Mouse (Mus musculus) liver, adult 2 months (tissue): ENCODE data around the gene 1700001P01Rik. TPM values are rescaled to one million over a fixed set of nuclear protein-coding genes. Genes with fewer than 3 reads are reported as not detected.
"Not testable (repeated sequence)": the region's sequence is repeated elsewhere in the genome, so short reads cannot be mapped to it uniquely, and the experiment has no call there.

Source experiments
- DNase-seq: peaks from one replicate; pipeline ENCODE4 v3.0.0-alpha.2; 2011; ENCODE audit warnings: low read depth, low spot score; ENCODE audit errors: extremely low read depth
- H3K27ac ChIP-seq: fragments of 200-500 bp; replicated peaks from 2 replicates; pipeline ENCODE4 v1.5.1; 2012; ENCODE audit warnings: low read depth, mild to moderate bottlenecking, control low read depth, inconsistent platforms, low read length; ENCODE audit not compliant: insufficient read depth
- H3K27me3 ChIP-seq: fragments of 200-500 bp; 2 replicates; pipeline ENCODE4 v1.6.1; 2012; ENCODE audit warnings: mild to moderate bottlenecking, moderate library complexity, low read length, inconsistent platforms; ENCODE audit not compliant: control insufficient read depth, insufficient read depth
- H3K36me3 ChIP-seq: fragments of 200-500 bp; 2 replicates; pipeline ENCODE4 v1.6.1; 2012; ENCODE audit warnings: low read length, inconsistent platforms; ENCODE audit not compliant: control insufficient read depth, insufficient read depth
- H3K4me1 ChIP-seq: fragments of 200-500 bp; 2 replicates; pipeline ENCODE4 v1.6.1; 2011; ENCODE audit warnings: low read length; ENCODE audit not compliant: control insufficient read depth, insufficient read depth
- H3K4me3 ChIP-seq: fragments of 200-500 bp; 2 replicates; pipeline ENCODE4 v1.5.1; 2011; ENCODE audit warnings: low read depth, mild to moderate bottlenecking, control low read depth, low read length, moderate library complexity; ENCODE audit not compliant: insufficient read depth
- H3K79me2 ChIP-seq: fragments of 200-500 bp; 2 replicates; pipeline ENCODE4 v1.6.1; 2012; ENCODE audit warnings: inconsistent platforms, mild to moderate bottlenecking, low read length, moderate library complexity; ENCODE audit not compliant: control insufficient read depth, insufficient read depth
- H3K9ac ChIP-seq: fragments of 200-500 bp; 2 replicates; pipeline ENCODE4 v1.6.1; 2012; ENCODE audit warnings: low read depth, mild to moderate bottlenecking, control low read depth, inconsistent platforms, low read length
- CTCF ChIP-seq: fragments of 200-500 bp; IDR thresholded peaks from 2 replicates; pipeline ENCODE4 v1.5.1; 2011; ENCODE audit warnings: low read depth, low read length, control low read depth
- POLR2A ChIP-seq: fragments of 200-500 bp; IDR thresholded peaks from 2 replicates; pipeline ENCODE4 v1.6.1; 2011; ENCODE audit warnings: low read length, control low read depth; ENCODE audit not compliant: insufficient read depth; ENCODE audit errors: extremely low read depth
- WGBS: fragments of 180-500 bp; shearing (Covaris S2); methylation state at CpG from one replicate; pipeline ENCODE4 v1.1.7; 2018; 5-methylcytosine and 5-hydroxymethylcytosine counted together
- polyA plus RNA-seq: library from polyadenylated mRNA; depleted of rRNA; stranded (reverse); fragments of >200 nt; gene quantifications from 2 replicates; pipeline ENCODE4 v1.2.3, GENCODE M21; 2012; rRNA removed
- total RNA-seq: library from RNA; depleted of rRNA; stranded (reverse); fragments of >200 nt; gene quantifications from 2 replicates; pipeline ENCODE4 v1.2.3, GENCODE M21; 2014; rRNA removed

The 1700001P01Rik gene
- total and polyA plus RNA-seq, 2 experiments = not detected

DNA sequence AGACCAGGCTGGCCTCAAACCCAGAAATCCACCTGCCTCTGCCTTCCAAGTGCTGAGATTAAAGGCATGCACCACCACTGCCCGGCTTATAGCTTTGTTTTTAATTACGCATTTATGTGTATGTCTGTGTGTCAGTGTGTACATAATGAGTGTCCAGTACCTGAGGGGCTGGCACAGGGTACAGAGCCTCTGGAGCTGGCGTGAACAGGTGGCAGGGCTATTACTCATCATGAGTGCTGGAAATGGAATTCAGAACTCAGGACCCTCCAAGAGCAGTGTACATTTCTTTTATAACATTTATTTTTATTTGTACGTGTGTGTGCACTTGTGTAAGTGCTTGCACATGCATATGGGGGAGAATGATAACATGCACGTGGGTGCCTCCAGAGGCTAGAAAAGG, 39.1 kb downstream of the 1700001P01Rik start:
- H3K27ac ChIP-seq = no peak overlapping the region
- no peak for DNase-seq
- peaks cover 18% of the 10 kb centered on the region; the same call in 1 of the 2 replicates for H3K79me2 ChIP-seq
- no peak overlapping the region for H3K9ac ChIP-seq
- WGBS = 93% methylated on average over 5 of the region's 5 CpGs
- peaks cover 3% of the 10 kb centered on the region; the same call in 1 of the 2 replicates for H3K36me3 ChIP-seq
- H3K4me1 ChIP-seq = peaks cover 11% of the 10 kb centered on the region
- TF ChIP-seq CTCF (no peak), POLR2A (no peak)
- H3K27me3 ChIP-seq = no peaks in the 10 kb centered on the region
- no peak overlapping the region for H3K4me3 ChIP-seq

DNA sequence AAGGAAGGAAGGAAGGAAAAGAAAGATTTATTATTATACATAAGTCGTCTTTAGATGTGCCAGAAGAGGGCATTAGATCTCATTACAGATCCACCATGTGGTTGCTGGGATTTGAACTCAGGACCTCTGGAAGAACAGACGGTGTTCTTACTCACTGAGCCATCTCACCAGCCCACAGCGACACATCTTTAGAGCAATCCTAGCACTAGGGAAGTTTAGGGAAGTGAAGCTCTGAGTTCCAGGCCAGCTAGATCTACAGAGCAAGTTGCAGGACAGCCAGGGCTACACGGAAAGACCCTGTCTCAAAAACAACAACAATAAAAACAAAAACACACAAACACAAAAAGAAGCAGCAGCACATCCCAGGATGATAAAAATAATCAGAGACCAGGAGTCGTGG, 40.9 kb downstream of the 1700001P01Rik start:
- DNase-seq, H3K9ac ChIP-seq, H3K79me2 ChIP-seq, H3K27ac ChIP-seq, H3K4me1 ChIP-seq, H3K4me3 ChIP-seq, H3K27me3 ChIP-seq: not testable (repeated sequence)
- WGBS = 81% methylated on average over 5 of the region's 5 CpGs
- peaks cover 12% of the 10 kb centered on the region for H3K36me3 ChIP-seq

DNA sequence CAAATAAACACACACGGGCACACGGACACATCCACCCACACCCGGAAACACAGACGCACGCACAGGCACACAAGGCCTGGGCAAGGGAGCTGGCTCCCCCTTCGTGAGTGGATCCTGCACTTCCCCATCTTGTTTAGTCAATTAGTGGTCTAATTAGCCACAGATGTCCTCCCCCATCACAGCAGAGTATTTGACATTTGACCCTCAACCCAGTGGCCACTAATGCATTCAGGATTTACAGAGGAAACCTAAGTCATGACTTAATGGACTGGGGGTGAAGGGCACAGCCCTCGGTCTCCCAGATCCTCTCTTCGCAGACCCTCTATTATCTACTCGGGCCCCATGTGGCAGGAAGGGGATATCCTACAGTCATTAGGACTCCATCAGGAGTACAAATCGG, 42.0 kb downstream of the 1700001P01Rik start:
- 58% methylated on average over 10 of the region's 10 CpGs for WGBS
- H3K27ac ChIP-seq = no peak overlapping the region

DNA sequence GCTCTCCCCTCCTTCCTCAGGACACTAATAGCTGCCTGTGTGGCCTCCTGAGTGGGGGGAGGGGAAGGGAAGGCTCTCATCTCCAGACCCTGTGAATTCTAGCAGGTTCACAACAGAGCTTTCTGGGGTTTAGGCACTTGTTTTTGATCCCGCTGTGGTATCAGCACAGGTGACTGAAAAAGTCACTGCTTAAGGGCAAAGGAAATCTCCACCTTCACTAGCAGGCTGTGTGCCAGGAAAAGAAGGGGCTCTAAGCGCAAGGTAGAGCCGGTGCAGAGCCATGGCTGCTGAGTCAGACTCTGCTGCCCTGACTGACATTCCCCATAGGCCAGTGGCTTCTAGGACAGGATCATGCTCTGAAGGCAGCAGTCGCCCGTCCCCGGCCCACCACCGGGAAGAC, 47.0 kb downstream of the 1700001P01Rik start:
- H3K36me3 ChIP-seq = peaks cover 16% of the 10 kb centered on the region
- no peak overlapping the region for H3K27ac ChIP-seq
- TF ChIP-seq POLR2A = no peak
- WGBS = 93% methylated on average over 7 of the region's 7 CpGs
- H3K4me3 ChIP-seq = no peak overlapping the region
- H3K27me3 ChIP-seq = no peaks in the 10 kb centered on the region
- H3K9ac ChIP-seq = no peak overlapping the region
- 0 out of 2 replicates have a peak, but pooled peaks cover 1% of the 10 kb centered on the region for H3K4me1 ChIP-seq
- no peak for DNase-seq
- H3K79me2 ChIP-seq = 0 out of 2 replicates have a peak, but pooled peaks cover 3% of the 10 kb centered on the region

More for the DNA sequence above, 42.0 kb downstream of the 1700001P01Rik start:
- Histone ChIP-seq H3K4me1 (peaks cover 5% of the 10 kb centered on the region), H3K79me2 (peaks cover 6% of the 10 kb centered on the region; the same call in 1 of the 2 replicates), H3K27me3 (no peaks in the 10 kb centered on the region), H3K36me3 (peaks cover 12% of the 10 kb centered on the region), H3K4me3 (no peak overlapping the region), H3K9ac (no peak overlapping the region)
- DNase-seq = no peak
- TF ChIP-seq POLR2A (no peak), CTCF (no peak)

DNA sequence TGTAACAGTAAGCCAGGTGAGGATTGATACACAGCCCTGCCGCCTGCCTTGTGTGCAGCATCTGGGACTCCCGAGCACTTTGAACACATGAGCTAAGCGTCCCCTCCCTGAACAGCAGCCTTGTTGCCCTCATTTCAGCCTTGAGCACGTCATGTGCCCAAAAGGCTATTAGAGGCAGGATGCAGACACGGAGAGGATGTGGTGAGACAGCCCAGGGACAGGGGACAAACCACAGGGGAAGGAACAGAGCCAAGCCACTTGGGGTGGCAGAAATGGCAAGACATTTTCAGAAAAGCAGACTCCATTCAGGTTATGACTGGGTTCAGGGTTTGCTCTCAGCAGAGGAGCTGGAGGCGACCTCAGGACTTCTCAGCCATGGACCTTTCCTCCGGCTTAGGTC, 47.4 kb downstream of the 1700001P01Rik start:
- 87% methylated on average over 7 of the region's 7 CpGs for WGBS
- Histone ChIP-seq H3K27me3 (no peaks in the 10 kb centered on the region), H3K79me2 (no peaks in the 10 kb centered on the region), H3K27ac (no peak overlapping the region), H3K9ac (no peak overlapping the region), H3K4me1 (0 out of 2 replicates have a peak, but pooled peaks cover 1% of the 10 kb centered on the region), H3K4me3 (no peak overlapping the region), H3K36me3 (peaks cover 16% of the 10 kb centered on the region)
- no peak for TF ChIP-seq CTCF
- TF ChIP-seq POLR2A = no peak
- no peak for DNase-seq

DNA sequence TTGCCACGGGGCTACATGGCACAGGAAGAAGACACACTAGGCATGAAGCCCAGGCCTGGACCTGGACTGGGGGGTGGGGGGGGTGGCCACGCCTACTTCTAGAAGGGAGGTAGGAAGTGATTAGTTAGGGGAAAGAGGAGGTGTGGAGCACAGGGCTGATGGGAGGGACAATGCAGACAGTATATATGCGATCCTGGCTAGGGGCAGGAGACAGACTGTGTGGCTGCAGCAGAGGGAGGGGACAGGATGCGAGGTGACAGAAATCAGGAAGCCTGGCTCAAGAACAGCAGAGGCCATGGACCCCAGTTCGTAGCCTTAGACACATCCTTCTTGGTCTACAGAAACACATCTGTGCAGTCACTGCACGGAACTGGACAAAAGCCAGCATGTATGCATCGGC, 52.0 kb downstream of the 1700001P01Rik start:
- H3K36me3 ChIP-seq = peaks cover 16% of the 10 kb centered on the region; the same call in 1 of the 2 replicates
- H3K27ac ChIP-seq = no peak overlapping the region
- no peak for DNase-seq
- 0 out of 2 replicates have a peak, but pooled peaks cover 1% of the 10 kb centered on the region for H3K4me1 ChIP-seq
- H3K9ac ChIP-seq = no peak overlapping the region
- H3K4me3 ChIP-seq = no peak overlapping the region
- TF ChIP-seq POLR2A = no peak
- H3K27me3 ChIP-seq = no peaks in the 10 kb centered on the region
- 73% methylated on average over 7 of the region's 7 CpGs for WGBS
- no peaks in the 10 kb centered on the region for H3K79me2 ChIP-seq

Other genes with a start within 250 kb of the 1700001P01Rik start
- under 0.01 and 0.20 TPM in 2 replicates for gene Srcin1, start 199.7 kb downstream of the 1700001P01Rik start, total RNA-seq
- gene Srcin1, start 199.7 kb downstream of the 1700001P01Rik start, polyA plus RNA-seq = 0.06 and 0.12 TPM in 2 replicates
- 0.37 and 0.67 TPM in 2 replicates for gene Epop, start 146.2 kb downstream of the 1700001P01Rik start, total RNA-seq
- 2.5 and 3.5 TPM in 2 replicates for gene Epop, start 146.2 kb downstream of the 1700001P01Rik start, polyA plus RNA-seq
- 3.8 and 6.0 TPM in 2 replicates for gene Mllt6, start 112.5 kb downstream of the 1700001P01Rik start, total RNA-seq
- 8.9 and 11.2 TPM in 2 replicates for gene Mllt6, start 112.5 kb downstream of the 1700001P01Rik start, polyA plus RNA-seq
- 35.7 and 41.0 TPM in 2 replicates for gene Cisd3, start 90.1 kb downstream of the 1700001P01Rik start, total RNA-seq
- gene Cisd3, start 90.1 kb downstream of the 1700001P01Rik start, polyA plus RNA-seq = 73.6 and 94.5 TPM in 2 replicates
- 0.34 and 0.37 TPM in 2 replicates for gene Pcgf2, start 75.4 kb downstream of the 1700001P01Rik start, total RNA-seq
- 5.6 and 12.0 TPM in 2 replicates for gene Pcgf2, start 75.4 kb downstream of the 1700001P01Rik start, polyA plus RNA-seq
- 281 and 313 TPM in 2 replicates for gene Psmb3, start 72.5 kb downstream of the 1700001P01Rik start, total RNA-seq
- gene Psmb3, start 72.5 kb downstream of the 1700001P01Rik start, polyA plus RNA-seq = 299 and 334 TPM in 2 replicates
- gene Pip4k2b, start 31.2 kb downstream of the 1700001P01Rik start, total RNA-seq = 4.1 and 5.5 TPM in 2 replicates
- 10.8 and 11.0 TPM in 2 replicates for gene Pip4k2b, start 31.2 kb downstream of the 1700001P01Rik start, polyA plus RNA-seq
- gene Cwc25, start 9.4 kb downstream of the 1700001P01Rik start, total RNA-seq = 5.8 and 6.8 TPM in 2 replicates
- gene Cwc25, start 9.4 kb downstream of the 1700001P01Rik start, polyA plus RNA-seq = 6.2 and 6.3 TPM in 2 replicates
- 240 and 283 TPM in 2 replicates for gene Rpl23, start 6.5 kb upstream of the 1700001P01Rik start, total RNA-seq
- 68.5 and 71.4 TPM in 2 replicates for gene Rpl23, start 6.5 kb upstream of the 1700001P01Rik start, polyA plus RNA-seq
- gene Lasp1, start 23.1 kb upstream of the 1700001P01Rik start, total RNA-seq = 23.3 and 33.3 TPM in 2 replicates
- 80.5 and 85.4 TPM in 2 replicates for gene Lasp1, start 23.1 kb upstream of the 1700001P01Rik start, polyA plus RNA-seq
- 0.09 and 0.27 TPM in 2 replicates for gene B230217C12Rik, start 64.9 kb upstream of the 1700001P01Rik start, total RNA-seq
- 0.14 and 0.29 TPM in 2 replicates for gene B230217C12Rik, start 64.9 kb upstream of the 1700001P01Rik start, polyA plus RNA-seq
- 1.4 and 1.9 TPM in 2 replicates for gene Fbxo47, start 108.2 kb upstream of the 1700001P01Rik start, total RNA-seq
- gene Fbxo47, start 108.2 kb upstream of the 1700001P01Rik start, polyA plus RNA-seq = 0.17 and 0.27 TPM in 2 replicates
- 0.28 and 0.47 TPM in 2 replicates for gene Plxdc1, start 210.5 kb upstream of the 1700001P01Rik start, total RNA-seq
- gene Plxdc1, start 210.5 kb upstream of the 1700001P01Rik start, polyA plus RNA-seq = 0.58 and 1.2 TPM in 2 replicates
- 0.20 and 0.37 TPM in 2 replicates for gene Arl5c, start 220.3 kb upstream of the 1700001P01Rik start, total RNA-seq
- 0.44 and 0.55 TPM in 2 replicates for gene Arl5c, start 220.3 kb upstream of the 1700001P01Rik start, polyA plus RNA-seq
- gene Cacnb1, start 247.1 kb upstream of the 1700001P01Rik start, total RNA-seq = 0.37 and 0.54 TPM in 2 replicates
- 0.81 and 0.84 TPM in 2 replicates for gene Cacnb1, start 247.1 kb upstream of the 1700001P01Rik start, polyA plus RNA-seq